Mouse (Mus musculus) spleen, postnatal 10 days (tissue): ENCODE measurements at regions not wholly inside any gene's neighbourhood (a gene's known extent, or its start where the extent isn't known, plus 50 kb on each side); places are given as distances from the start of the nearest gene placed in this dataset.

ENCODE experiments used
- DNase-seq, 2 experiments: peaks; one replicate each; pipeline ENCODE4 v3.0.0; 2021 to 2022; ENCODE audit warnings: low spot score in 2 of 2

- DNase-seq = peak in 1 of 2 experiments; percentile 62
These were observed 57.3 kb downstream of the Bhlhe40 start for GRCm38 (mm10) chr6:108717681-108718080.

GRCm38 (mm10) chr6:108718887-108719286 is 58.5 kb downstream of the Bhlhe40 start:
- DNase-seq = no peak

- no peak for DNase-seq
These were observed 59.5 kb downstream of the Bhlhe40 start for GRCm38 (mm10) chr6:108719977-108720376.

GRCm38 (mm10) chr6:108720978-108721377 is 60.5 kb downstream of the Bhlhe40 start:
- no peak for DNase-seq

GRCm38 (mm10) chr6:108721557-108721956 is 61.1 kb downstream of the Bhlhe40 start:
- DNase-seq = no peak

GRCm38 (mm10) chr6:108723236-108723635 is 59.7 kb upstream of the Arl8b start:
- DNase-seq = no peak

- no peak for DNase-seq
These were observed 59.1 kb upstream of the Arl8b start for GRCm38 (mm10) chr6:108723751-108724150.

GRCm38 (mm10) chr6:108731107-108731630 is 51.7 kb upstream of the Arl8b start:
- DNase-seq = peak in 1 of 2 experiments; percentile 41
